Mouse (Mus musculus): ENCODE measurements at regions not wholly inside any gene's neighbourhood (a gene's known extent, or its start where the extent isn't known, plus 50 kb on each side); places are given as distances from the start of the nearest gene placed in this dataset.
"Not testable (repeated sequence)": the region's sequence is repeated elsewhere in the genome, so short reads cannot be mapped to it uniquely, and the experiment has no call there.

DNA sequence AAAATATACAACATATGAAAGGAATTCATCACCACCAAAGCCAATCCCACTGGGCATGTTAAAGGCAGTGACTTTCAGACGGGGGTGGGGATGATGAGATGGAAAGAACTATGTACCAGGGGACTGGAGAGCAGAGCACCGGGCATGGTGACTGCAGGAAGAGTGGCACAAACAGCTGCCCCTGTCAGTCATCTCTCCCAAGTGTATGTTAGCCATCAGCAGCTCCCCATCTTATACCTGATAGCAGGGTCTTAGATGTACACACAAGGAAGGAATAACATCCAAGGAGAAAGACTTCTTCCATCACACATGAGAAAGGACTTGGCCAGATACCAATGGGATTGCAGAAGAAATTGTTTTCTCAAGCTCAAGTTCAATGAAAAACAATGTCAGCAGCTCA is 257.2 kb downstream of the Nuak1 start:
- DNase-seq (ENCODE audit: low read depth) = no peak

DNA sequence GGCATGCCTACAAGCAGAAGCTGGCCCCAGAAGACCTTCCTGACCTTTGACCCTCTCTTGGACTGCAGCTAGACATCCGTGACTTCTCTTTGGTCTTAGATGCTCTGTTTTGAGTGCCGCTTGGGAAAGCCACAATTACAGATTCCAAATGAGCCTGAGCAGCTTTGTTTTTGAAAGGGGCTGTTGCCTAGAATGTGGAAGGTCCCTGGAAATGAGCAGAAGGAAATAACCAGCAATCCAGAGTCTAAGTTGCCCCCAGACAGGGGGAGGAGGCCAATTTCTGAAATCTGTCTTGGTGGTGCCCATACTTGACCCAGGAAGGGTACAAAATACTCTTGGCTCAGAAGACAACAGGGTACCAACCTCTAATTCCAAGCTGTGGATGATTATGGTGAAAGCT is 253.9 kb downstream of the Nuak1 start:
- no peak for DNase-seq (ENCODE audit: low read depth)

DNA sequence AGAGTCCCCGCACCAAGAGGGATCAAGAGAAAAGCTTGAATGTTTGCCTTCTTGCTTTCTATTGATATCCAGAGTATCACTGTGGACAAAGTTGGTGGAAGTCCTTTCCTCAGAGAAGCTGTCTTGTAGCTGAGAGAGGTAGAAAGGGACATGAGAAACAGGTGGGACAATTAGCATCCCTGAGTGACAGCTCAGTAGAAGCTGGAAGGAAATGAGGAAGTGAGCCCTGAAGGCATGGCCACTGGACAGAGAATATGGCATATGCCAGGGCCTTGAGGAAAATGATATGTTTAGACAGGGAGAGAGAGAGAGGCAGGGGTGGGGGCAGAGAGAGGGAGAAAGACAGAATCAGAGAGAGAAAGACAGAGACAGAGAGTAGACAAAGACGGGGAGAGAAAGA is 241.4 kb downstream of the Nuak1 start:
- DNase-seq (ENCODE audit: low read depth) = no peak

DNA sequence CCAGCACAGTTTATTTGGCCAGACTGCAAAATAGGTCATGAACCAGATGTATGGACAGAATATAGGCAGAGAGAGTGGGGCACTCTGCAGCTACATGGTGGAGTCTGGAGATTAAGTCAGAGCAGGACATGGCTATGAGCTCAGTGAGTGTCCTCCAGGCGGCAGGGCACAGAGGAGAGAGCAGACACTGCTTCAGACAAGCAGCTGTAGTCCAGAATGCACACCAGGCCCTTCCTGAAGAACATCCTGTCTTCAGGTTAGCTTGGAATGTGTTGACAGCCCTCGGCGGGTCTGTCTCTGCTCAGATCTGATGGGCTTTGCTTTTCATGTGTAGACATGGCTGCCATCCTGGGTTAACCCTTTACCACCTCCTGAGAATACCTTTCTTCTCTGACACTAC is 238.6 kb downstream of the Nuak1 start:
- no peak for DNase-seq (ENCODE audit: low read depth)

DNA sequence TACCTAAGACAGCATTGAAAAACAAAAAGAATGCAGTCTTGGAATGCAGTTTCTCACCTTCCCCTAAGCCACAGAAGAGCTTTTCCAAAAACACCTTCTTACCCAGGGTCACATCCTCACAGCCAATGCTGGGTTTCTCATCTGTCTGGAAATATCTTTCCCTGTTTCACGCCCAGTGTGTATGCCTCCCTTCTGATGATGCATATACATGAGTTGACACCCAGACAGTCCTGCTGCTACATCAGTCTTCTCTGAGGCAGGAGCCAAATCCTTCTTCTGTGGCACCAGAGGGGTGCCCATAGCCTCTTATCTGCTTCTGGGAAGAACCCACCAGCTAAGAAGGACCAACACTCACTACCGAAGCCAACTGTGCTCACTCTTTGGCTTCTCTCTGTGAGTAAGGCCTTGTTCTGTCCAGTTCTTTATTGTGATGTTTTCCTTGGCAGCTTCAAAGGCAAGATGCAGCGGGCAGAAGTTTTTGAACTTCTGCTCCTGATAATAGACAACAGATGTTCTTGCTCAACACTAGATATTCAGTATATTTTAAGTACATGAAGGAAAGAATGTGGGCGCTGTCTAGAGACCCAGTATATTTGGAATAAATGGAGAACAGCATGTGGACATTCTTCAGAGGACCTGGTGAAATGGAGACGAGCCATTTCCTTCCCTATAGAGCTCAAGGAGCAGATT is 228.2 kb downstream of the Nuak1 start:
- no peak for DNase-seq (ENCODE audit: low read depth)

DNA sequence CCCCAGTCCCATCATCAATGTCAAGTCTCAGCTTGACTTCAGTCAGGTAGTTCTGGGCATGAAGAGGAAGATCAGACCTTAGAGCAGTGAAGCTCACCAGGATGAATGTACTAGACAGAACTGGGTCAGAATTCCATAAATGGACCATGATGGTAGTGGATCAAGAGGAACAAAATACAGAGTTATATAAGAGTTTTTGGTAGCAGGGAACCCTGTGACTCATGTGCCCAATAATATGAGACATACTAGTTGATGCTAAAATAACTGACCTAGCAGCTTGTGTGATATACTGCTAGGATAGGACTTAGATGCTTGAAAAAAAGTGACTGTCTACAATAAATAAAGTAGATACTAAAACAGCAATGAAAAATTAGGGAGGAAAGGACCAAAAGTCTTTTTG is 225.6 kb downstream of the Nuak1 start:
- no peak for DNase-seq (ENCODE audit: low read depth)

DNA sequence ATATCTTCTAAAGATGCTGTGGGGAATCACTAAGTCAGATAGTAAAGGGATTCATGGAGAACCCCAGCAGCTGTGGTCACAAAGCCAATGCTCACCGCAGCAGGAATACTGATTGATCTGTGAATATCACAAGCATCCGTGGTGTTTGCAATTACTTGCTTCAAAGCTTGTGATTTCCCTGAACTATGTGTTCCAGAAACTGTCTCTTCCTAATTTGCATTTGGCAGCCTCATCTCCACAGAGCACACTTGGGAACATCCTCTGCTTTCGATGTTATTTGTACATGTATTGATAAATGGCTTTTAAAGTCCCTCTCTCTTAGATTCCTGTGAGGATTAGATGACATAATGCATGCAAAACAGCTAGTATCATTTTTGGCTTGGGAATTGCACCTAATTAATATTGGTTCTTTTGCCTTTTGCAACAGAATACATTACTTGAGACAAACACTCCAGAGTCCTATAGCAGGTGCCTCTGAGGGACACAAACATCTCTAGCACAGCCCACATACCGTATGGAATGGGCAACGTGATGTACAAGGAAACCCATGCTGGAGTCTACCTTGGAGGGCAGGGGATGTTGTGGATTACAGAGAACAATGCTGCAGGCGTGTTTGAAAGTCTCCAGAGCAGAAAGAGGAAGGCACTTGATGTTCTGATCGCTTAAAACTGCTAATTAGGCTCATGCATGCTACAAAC is 211.0 kb downstream of the Nuak1 start:
- DNase-seq (ENCODE audit: low read depth) = no peak

DNA sequence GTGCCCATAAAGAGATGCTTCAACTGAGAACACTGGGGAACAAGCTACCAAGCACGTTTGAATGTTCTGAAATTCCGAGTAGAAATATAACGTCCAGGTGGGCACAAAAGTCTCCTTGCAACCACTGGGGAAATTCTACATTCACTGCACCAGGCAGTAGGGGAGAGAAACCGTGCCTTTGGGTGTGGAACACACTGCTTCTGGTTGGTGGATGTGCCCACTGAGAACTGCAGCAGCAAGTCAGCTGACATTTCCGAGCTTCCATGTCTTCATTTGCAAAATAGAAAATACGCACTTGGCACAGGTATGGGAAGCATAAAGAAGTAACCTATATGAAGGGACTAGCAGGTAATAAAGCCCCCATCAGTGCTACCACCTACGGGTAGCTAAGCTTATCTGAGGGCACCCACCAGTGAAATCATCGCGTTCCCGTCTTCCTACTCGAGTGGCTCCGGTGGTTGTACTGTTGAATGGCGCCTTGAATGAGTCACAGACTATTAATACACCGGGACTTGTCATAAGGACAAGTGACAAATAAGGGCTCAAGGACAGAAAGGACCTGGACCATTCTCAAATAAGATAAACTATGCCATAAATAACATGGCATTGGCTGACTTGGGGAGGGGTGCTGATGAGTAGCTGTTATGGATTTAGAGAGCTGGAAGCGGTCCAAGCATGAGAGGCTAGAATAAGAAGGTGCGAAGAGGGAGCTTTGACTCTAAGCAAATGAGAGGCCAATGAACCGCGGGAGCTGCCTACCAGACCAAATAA is 210.2 kb downstream of the Nuak1 start:
- no peak for DNase-seq (ENCODE audit: low read depth)

DNA sequence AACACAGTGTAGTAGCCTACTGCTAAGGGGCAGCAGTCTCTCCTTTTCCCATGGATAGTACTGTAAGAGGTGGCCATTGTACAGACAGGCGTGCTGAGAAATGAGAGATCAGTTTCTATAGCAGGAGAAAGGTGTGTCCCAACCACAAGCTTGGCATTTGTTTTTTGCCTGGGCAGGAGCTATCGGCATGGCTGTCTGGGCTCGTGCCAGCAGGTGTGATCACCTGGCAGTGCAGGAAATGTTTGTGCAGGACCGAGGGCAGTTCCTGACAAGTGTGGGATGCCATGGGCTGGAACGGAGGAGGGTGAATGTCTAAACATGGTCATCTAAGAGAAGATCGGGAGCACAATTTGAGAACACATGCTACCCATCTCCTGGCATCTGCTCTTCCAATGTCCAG is 205.4 kb downstream of the Nuak1 start:
- no peak for DNase-seq (ENCODE audit: low read depth)

DNA sequence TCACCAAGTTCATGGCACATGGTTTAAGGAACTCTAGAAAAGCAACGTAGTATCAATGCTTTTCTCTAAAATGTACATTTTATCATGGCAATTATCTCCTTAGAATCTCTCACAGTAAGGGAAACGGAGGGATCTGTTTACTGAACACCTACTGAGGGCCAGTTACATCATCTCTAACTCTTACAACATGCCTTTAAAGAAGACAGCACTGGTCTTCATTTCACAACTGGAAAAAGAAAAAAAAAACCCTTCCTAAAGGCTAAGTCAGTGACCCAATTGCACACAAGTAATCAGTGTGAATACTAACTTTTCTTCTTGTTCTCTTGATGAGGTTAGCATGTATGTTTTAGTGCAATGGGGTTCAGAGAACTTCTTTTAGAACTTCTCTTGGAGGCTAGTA is 204.2 kb downstream of the Nuak1 start:
- no peak for DNase-seq (ENCODE audit: low read depth)

DNA sequence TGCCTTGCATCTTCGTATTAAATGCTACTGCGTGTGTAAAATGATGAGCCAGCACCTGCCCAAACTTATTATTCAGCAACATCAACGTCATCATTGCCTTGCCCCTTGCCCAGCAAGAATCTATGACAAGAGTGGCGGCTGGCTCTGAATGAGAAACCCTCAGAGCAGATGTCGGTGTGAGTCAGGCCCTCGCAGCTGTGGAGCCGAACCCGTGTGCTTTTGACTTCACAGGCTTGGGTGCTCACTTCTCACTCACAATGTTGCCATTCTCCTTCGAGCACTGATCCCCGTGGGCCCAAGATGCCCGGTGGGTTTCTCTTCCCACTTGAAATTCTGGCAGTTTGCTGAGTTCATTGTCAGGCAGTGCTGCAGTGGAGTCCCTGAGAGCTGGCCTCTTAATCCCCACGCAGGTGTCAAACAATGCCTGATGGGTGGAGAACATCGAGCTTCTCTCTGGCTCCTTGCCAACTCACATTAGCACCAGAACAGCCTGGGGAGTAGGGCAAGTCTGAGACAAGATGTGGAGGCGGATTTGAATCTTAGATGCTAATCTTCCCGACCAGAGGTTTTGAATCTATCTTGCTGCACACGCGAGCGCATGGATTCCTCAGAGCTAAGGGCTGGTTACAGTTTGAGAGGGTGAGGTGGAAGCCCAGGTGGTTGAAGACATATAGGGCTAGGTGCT is 202.0 kb downstream of the Nuak1 start:
- DNase-seq (ENCODE audit: low read depth) = no peak

DNA sequence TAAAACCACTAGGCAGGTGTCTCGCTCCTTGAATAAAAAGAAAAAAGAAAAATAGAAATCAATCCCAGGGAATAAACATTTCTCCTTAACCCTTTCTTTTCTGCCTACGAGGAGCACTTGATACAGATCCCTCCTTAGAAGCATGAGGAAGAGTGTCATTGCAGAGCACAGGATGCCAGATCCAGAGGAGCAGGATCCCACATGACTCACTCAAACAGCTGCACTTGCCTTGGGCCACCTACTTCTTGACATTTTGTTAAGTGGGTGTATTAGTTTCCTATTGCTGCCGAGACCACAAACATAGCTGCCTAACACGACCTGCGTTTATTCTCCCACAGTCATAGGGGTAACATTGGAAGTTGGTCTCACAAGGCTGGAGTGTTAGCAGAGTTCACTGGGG is 197.1 kb downstream of the Nuak1 start:
- no peak for DNase-seq (ENCODE audit: low read depth)

DNA sequence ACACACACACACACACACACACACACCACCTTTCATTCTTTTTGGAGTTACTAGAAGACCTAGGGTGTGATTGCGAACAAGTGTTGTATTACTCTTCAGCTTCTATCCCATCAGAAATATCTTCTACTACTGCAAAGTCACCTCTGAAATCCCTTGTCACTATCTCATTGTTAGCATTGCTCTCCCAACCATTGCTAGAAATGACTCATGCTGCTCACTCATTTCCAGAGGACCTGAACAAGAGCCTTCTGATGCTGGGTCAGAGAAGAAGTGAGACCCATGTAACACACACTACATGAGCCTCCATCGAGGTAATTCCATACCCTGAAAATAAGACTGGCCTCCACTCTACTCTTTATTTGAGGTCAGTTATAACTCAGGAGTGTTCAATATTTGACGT is 191.1 kb downstream of the Nuak1 start:
- DNase-seq (ENCODE audit: low read depth) = no peak

DNA sequence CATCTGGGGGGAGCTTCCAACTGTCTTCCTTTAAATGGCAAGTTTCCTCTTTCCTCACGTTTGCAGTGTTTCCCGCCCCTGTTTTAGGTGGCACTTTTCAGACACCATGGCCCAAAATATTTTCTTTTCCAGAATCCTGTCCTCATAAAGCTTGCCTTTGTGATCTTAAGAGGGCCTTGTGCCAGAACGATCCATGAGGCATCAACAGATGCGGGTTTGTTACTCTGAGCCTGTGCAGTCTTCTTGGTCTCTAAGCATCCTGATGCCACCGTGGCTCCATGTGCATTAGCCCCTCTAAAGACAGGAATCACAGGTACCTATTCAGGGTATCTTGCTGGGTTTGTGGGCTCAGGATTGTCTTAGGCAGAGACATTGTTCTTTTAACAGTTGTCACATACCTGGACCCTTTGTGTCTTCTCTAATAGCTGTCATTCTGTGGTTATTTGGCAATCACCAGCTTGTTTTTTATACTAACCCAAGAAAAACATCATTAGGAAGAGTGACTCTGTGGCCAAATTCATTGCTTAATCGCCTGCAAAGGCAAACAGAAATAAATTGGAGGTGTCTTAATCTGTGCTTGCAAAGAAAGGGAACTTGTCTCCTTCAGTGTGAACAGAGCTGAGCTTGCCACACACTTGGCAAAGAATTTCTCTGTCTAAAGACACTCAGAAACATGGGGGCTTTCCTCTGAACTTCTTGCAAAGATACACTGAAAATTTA is 179.3 kb downstream of the Nuak1 start:
- no peak for DNase-seq (ENCODE audit: low read depth)

DNA sequence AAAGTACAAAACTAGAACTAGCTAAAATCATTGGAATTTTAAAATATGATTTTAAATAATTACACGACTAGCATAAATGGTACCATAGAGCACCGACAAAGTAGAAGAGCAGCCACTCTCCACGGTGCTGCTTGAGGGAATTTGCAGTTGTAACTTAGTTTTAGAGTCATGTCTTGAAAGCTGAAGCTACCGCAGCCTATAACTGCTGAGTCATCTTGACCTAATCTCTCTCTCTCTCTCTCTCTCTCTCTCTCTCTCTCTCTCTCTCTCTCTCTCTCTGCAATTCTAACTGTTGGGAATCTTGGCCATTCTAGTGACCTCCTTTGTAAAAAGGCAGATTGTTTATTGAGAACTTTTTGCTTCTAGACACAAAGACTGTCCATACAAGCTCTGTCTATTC is 177.5 kb downstream of the Nuak1 start:
- no peak for DNase-seq (ENCODE audit: low read depth)

DNA sequence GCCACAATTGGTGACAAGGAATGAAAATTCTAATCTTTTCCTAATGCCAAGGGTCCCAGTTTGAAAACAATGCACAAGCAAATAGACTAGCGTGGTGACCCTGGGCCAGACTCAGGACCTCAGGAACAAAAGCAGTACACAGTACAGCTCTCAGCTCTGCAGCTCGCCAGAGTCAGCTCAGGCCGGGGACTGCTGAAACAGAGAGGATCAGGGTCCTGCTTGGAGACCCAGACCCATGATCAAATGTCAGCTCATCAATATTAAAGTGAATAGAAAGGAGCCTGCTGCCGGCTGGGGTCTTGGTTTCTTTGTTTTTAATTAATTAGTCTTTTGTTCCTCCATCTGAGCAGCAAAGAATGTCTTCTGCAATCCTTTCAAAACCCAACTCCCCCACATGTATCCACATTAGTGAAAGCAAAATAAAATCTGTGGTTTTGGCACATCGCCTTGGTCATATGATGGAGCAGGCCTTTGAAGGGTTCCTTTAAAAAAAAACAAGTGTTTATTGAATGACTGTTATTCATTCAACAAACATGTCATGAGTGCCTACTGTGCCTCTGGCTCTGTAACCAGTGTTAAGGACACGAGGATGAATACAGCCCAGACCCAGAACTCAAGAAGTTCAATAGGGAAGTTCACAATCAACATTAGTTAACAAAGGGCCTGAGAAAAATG is 154.4 kb downstream of the Nuak1 start:
- no peak for DNase-seq (ENCODE audit: low read depth)

DNA sequence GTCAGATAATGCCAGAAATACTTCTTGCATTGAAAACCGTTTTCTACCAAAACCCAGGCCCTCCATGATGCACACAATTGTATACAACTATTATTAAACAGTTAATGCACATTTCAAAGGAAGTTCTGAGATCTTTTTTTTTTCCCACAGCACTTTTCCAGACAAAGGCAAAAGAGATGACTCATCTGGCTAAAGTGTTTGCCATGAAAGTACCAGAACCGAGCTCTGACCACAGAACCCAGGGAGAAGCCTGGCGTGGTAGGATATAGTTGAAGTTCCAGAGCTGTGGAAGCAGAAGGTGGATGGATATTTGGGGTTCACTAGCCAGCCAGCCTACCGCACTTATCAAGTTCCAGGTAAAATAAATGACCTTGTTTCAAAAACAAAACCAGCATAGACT is 146.0 kb downstream of the Nuak1 start:
- DNase-seq (ENCODE audit: low read depth) = no peak

DNA sequence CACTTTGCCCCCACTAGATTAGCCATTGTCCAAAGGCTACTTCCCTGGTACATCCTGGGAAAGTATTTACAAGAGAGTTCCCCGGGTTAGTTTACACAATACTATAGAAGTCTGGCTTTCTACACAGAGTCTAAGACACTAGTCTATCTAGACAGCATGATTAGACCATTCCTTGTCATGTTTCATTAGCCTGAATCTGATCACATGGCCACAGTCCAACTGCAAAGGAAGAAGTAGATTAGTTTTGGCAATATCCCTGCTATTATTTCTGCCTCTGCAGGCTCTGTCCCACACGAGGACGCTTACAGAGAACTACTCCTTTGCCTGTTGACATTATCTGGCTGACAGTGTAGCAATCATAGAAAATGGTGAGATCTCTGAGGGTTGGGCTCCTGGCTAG is 144.2 kb downstream of the Nuak1 start:
- DNase-seq (ENCODE audit: low read depth) = no peak

DNA sequence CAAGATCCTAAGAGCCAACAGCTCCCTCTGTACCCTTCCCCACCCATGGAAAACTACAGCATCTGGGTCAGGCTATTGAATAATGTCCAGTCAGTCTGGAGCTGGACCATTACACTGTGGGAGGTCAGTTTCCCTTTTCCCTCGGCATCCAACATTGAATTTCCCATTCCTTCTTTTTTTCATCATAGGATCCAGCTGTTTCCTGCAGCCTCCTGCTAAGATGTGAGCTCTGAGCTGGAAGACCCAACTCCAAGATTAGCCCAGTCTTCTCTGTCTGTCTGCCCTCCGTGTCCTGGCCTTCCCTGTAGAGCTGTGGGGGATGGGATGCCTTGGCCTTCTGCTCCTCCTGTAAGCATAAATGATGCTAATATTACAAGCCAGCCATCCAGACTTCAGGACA is 138.8 kb downstream of the Nuak1 start:
- DNase-seq (ENCODE audit: low read depth) = no peak

DNA sequence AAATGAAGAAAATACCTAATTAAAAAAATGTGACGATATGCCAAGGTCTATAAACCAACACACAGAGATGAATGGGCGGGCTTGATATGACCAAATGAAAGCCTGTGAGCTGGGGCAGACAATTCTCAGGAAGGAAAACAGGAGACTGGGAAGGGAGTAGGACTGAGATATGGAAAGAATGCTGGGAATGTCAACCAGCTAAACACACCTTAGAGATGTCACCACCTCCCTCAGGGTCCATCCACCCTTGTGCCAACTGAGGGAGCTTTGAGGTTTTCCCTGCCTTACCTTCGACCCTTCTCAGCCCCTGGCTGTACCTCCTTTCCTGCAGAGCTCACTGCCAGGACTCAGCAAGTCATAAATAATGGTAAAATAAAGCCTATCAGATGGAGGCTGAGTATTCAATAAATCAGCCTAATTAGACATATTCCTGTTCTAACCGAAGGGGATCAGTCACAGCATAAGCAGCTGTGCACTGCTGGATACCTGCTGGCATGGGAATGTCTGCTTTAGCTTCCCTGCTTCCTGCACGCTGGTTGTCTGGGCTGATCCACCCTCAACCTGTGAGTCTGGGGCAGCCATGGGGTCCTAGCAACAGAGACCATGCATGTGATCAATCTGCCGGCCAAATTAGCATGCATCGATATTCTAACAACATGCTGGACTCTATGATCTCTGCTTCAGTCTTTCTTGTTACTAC is 137.4 kb downstream of the Nuak1 start:
- DNase-seq (ENCODE audit: low read depth) = no peak

DNA sequence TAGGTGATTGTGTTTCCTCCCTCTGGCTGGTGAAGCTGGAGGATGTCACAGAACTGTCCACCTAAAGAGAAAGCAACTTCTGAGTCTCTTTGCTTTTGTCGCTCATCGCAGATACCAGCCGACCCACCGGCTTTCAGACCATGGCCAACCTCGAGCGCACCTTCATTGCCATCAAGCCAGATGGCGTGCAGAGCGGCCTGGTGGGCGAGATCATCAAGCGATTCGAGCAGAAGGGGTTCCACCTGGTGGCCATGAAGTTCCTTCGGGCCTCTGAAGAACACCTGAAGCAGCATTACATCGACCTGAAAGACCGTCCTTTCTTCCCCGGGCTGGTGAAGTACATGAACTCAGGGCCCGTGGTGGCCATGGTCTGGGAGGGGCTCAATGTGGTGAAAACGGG is 131.7 kb downstream of the Nuak1 start:
- not testable (repeated sequence) for DNase-seq (ENCODE audit: low read depth)
